Mouse (Mus musculus) stomach, postnatal 0 days (tissue): ENCODE measurements around the gene Cyp21a1.

Experiments
- CTCF ChIP-seq: IDR thresholded peaks from 2 replicates; pipeline ENCODE4 v1.5.1; 2016; ENCODE audit warnings: antibody characterized with exemption, low read depth, mild to moderate bottlenecking, moderate library complexity
- EP300 ChIP-seq: optimal IDR thresholded peaks from 2 replicates; pipeline ENCODE3; 2016; ENCODE audit warnings: antibody characterized with exemption

DNA sequence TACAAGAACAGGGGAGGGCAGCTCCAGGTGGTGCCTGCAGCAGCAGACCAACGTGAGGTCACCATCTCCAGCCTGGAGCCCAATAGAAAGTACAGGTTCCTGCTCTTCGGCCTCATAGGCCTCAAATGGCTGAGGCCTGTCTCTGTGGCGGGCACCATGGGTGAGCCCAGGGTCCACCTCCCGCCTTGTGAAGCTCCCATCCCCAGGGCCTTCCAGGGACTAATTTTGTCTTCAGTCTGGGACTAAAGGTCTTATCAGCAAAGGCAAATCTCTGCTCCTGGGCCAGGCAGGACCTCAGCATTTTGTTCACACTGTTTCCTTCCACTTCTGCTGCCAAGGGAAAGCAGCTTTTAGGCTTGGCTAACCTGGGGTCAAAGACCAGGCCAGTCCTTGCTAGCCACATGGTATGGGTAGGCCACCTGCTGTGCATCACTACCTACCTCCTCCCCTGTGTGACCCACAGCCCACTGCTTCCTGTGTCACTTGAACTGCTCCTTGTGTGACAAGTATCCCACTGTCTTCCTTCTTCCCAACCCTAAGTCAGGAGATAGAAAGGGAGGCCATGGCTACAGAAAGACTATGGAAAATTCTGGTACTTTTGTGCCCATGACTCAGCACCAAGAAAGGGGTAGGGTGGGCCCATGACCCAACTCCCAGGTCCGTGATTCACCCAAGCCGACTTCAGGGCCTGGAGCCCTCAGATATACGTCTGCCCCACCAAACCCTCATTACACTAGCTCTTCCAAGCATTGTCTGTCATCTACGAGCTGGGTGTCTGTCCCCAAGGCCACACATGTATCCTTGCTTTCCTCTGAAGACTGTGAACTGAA is 7.8 kb downstream of the Cyp21a1 start:
- TF ChIP-seq CTCF (no peak), EP300 (no peak)
